In genomic region chr12:4817361-4818101, GRCm38 (mm10) we compare ENCODE assay signal across 8 mouse cellular contexts. TPM values are rescaled to one million over a fixed set of nuclear protein-coding genes. Genes with fewer than 3 reads are reported as not detected.
DNase-seq lines count a peak whose midpoint lies in the region; ATAC-seq lines count a peak whose summit lies in the region.

Gene Sf3b6, plus strand, starts transcription at chr12:4817544.

- H3K4me1 ChIP-seq in lung, embryonic 16.5 days (replicated peaks; ENCODE audit: control insufficient read depth, insufficient read depth, low read length) = peaks cover 9% of the 10 kb centered on the region; the same call in 1 of the 2 replicates

- WGBS in lung, embryonic 16.5 days = under 1% methylated on average over 49 of the region's 49 CpGs

- H3K9me3 ChIP-seq in lung, embryonic 16.5 days (ENCODE audit: control insufficient read depth, low read length) = no peaks in the 10 kb centered on the region

- peak within 1 kb of the TSS; percentile 78 for H3K4me3 ChIP-seq in lung, embryonic 16.5 days (ENCODE audit: low read length)

- peak; percentile 88 for DNase-seq in MEL-GATA-1-ER (ENCODE audit: extremely low read depth, low read depth)
- DNase-seq in cerebellum, adult 8-10 months = peak; percentile 99
- DNase-seq in forelimb bud, embryonic 11.5 days (ENCODE audit: low read depth, low spot score) = peak; percentile 96
- peak; percentile 93 for DNase-seq in layer of hippocampus, adult 9-10 months (ENCODE audit: low spot score)
- DNase-seq in ovary, postnatal 10 days (ENCODE audit: low spot score) = peak; percentile 94
- peak; percentile 98 to 99 for DNase-seq in thymus, postnatal 10 days (ENCODE audit: low spot score in 2 of 2)

- H3K4me2 ChIP-seq in lung, embryonic 16.5 days (ENCODE audit: low read depth, low read length) = peak within 1 kb of the TSS; percentile 81

- H3K27me3 ChIP-seq in lung, embryonic 16.5 days (ENCODE audit: control insufficient read depth, insufficient read depth, low read depth, low read length) = no peaks in the 10 kb centered on the region

- peak within 1 kb of the TSS; percentile 94 for H3K27ac ChIP-seq in lung, embryonic 16.5 days (ENCODE audit: low read length)

- peak within 1 kb of the TSS; percentile 85 for H3K9ac ChIP-seq in lung, embryonic 16.5 days (ENCODE audit: low read length)

- ATAC-seq in hematopoietic stem cell, adult 5-6 weeks (replicated peaks in 1 of 2; ENCODE audit: insufficient read depth in 1 of 2, low FRiP score in 2 of 2, low TSS enrichment in 1 of 2, low read depth in 1 of 2, poor library complexity in 2 of 2, severe bottlenecking in 2 of 2) = peak; percentile 95 to 98
- ATAC-seq in lung, embryonic 16.5 days (ENCODE audit: low read depth) = peak; percentile 98

- H3K36me3 ChIP-seq in lung, embryonic 16.5 days (ENCODE audit: control insufficient read depth, insufficient read depth, low read length) = peaks cover 3% of the 10 kb centered on the region

RNA-seq across cellular contexts. Expression of gene Sf3b6, which starts in this region (rescaled TPM):
- total RNA-seq in hematopoietic stem cell, adult 5-6 weeks (2017) = 145 and 178 TPM in 2 replicates
- polyA plus RNA-seq in lung, embryonic 16.5 days (2015; fragmentation: Nextera tagmentation; extraction: Ambion mirVana) = 161 and 180 TPM in 2 replicates

Comparison
In these comparisons a context has a peak if more than half of its experiments do, and no peak if none do; other contexts are left out.
1. Peak in every context shown above with its lines: DNase-seq, ATAC-seq, H3K4me3 ChIP-seq and H3K27ac ChIP-seq.